Mouse (Mus musculus) neural tube, embryonic 12.5 days (tissue): ENCODE measurements at regions not wholly inside any gene's neighbourhood (a gene's known extent, or its start where the extent isn't known, plus 50 kb on each side); places are given as distances from the start of the nearest gene placed in this dataset.
A peak's percentile ranks its signal among the peaks of the same experiment; 100 is the strongest.

Experiments
- ATAC-seq: fragments of 200-750 bp; cut with Nextera tagmentation; 2 replicates; pipeline ENCODE4 v1.8.0; 2017; ENCODE audit warnings: low read depth, mild to moderate bottlenecking, moderate TSS enrichment, moderate library complexity; ENCODE audit not compliant: low FRiP score
- H3K27ac ChIP-seq: fragments of 300-500 bp; sonication (generic); 2 replicates; pipeline ENCODE4 v1.5.1; 2016
- H3K27me3 ChIP-seq: fragments of 300-500 bp; sonication (generic); replicated peaks from 2 replicates; pipeline ENCODE4 v1.6.1; 2016; ENCODE audit warnings: mild to moderate bottlenecking
- H3K36me3 ChIP-seq: fragments of 300-500 bp; sonication (generic); 2 replicates; pipeline ENCODE4 v1.6.1; 2016; ENCODE audit warnings: mild to moderate bottlenecking
- H3K4me1 ChIP-seq: fragments of 300-500 bp; sonication (generic); 2 replicates; pipeline ENCODE4 v1.6.1; 2016
- H3K4me2 ChIP-seq: fragments of 300-500 bp; sonication (generic); replicated peaks from 2 replicates; pipeline ENCODE4 v1.6.1; 2016; ENCODE audit warnings: mild to moderate bottlenecking
- H3K4me3 ChIP-seq: fragments of 300-500 bp; sonication (generic); 2 replicates; pipeline ENCODE4 v1.5.1; 2016
- H3K9ac ChIP-seq: fragments of 300-500 bp; sonication (generic); 2 replicates; pipeline ENCODE4 v1.6.1; 2016; ENCODE audit warnings: mild to moderate bottlenecking
- H3K9me3 ChIP-seq: fragments of 300-500 bp; sonication (generic); 2 replicates; pipeline ENCODE4 v1.6.1; 2016; ENCODE audit warnings: mild to moderate bottlenecking
- WGBS: fragments of 180-500 bp; shearing (Covaris S2); methylation state at CpG from one replicate; pipeline ENCODE4 v1.1.7; 2016; 5-methylcytosine and 5-hydroxymethylcytosine counted together

GRCm38 (mm10) chr13:60123964-60124363, 53.2 kb downstream of the Gas1 start:
- ATAC-seq: no peak
- Histone ChIP-seq H3K4me3 (no peak overlapping the region), H3K27me3 (no peaks in the 10 kb centered on the region; the same call in 1 of the 2 replicates), H3K36me3 (no peaks in the 10 kb centered on the region), H3K4me2 (peak overlapping the region; percentile 4), H3K9ac (no peak overlapping the region), H3K9me3 (no peaks in the 10 kb centered on the region), H3K4me1 (peaks cover 56% of the 10 kb centered on the region), H3K27ac (no peak overlapping the region)
- under 1% methylated on average over 4 of the region's 4 CpGs for WGBS

- peak; percentile 35 for ATAC-seq
- Histone ChIP-seq H3K27me3 (no peaks in the 10 kb centered on the region; the same call in 1 of the 2 replicates), H3K4me1 (peaks cover 56% of the 10 kb centered on the region), H3K36me3 (no peaks in the 10 kb centered on the region), H3K4me2 (peak overlapping the region; percentile 49), H3K9me3 (0 out of 2 replicates have a peak, but pooled peaks cover 6% of the 10 kb centered on the region), H3K9ac (no peak overlapping the region), H3K27ac (peak overlapping the region; percentile 32; the same call in 1 of the 2 replicates), H3K4me3 (no peak overlapping the region)
- WGBS: 4% methylated on average over 6 of the region's 6 CpGs
These were observed 54.0 kb downstream of the Gas1 start for GRCm38 (mm10) chr13:60123174-60123587.

- 13% methylated on average over 29 of the region's 29 CpGs for WGBS
- ATAC-seq: 0 out of 2 replicates have a peak, but pooled peaks have one; percentile 2
- Histone ChIP-seq H3K9ac (no peak overlapping the region), H3K27me3 (no peaks in the 10 kb centered on the region; the same call in 1 of the 2 replicates), H3K36me3 (no peaks in the 10 kb centered on the region), H3K4me1 (peaks cover 53% of the 10 kb centered on the region), H3K9me3 (0 out of 2 replicates have a peak, but pooled peaks cover 6% of the 10 kb centered on the region), H3K4me3 (no peak overlapping the region), H3K4me2 (peak overlapping the region; percentile 49), H3K27ac (peak overlapping the region; percentile 32; the same call in 1 of the 2 replicates)
These were observed 54.6 kb downstream of the Gas1 start for GRCm38 (mm10) chr13:60122341-60123173.

GRCm38 (mm10) chr13:60111465-60111864, 65.7 kb downstream of the Gas1 start:
- Histone ChIP-seq H3K9me3 (no peaks in the 10 kb centered on the region), H3K9ac (no peak overlapping the region), H3K4me3 (no peak overlapping the region), H3K36me3 (no peaks in the 10 kb centered on the region), H3K4me2 (no peak overlapping the region), H3K27me3 (no peaks in the 10 kb centered on the region), H3K4me1 (peaks cover 15% of the 10 kb centered on the region), H3K27ac (no peak overlapping the region)
- 87% methylated on average over 2 of the region's 2 CpGs for WGBS
- ATAC-seq: no peak

GRCm38 (mm10) chr13:60110079-60110846, 66.9 kb downstream of the Gas1 start:
- Histone ChIP-seq H3K9me3 (no peaks in the 10 kb centered on the region), H3K4me1 (peaks cover 15% of the 10 kb centered on the region), H3K27ac (no peak overlapping the region), H3K4me3 (no peak overlapping the region), H3K9ac (no peak overlapping the region), H3K36me3 (no peaks in the 10 kb centered on the region), H3K4me2 (peak overlapping the region; percentile 44), H3K27me3 (no peaks in the 10 kb centered on the region)
- ATAC-seq: peak; percentile 77
- whole genome bisulfite sequencing: 3% methylated on average over 10 of the region's 11 CpGs

- no peak for ATAC-seq
- Histone ChIP-seq H3K9ac (no peak overlapping the region), H3K9me3 (no peaks in the 10 kb centered on the region), H3K4me3 (no peak overlapping the region), H3K36me3 (no peaks in the 10 kb centered on the region), H3K4me2 (no peak overlapping the region), H3K27me3 (no peaks in the 10 kb centered on the region), H3K4me1 (peaks cover 6% of the 10 kb centered on the region), H3K27ac (no peak overlapping the region)
- WGBS: 92% methylated on average over 9 of the region's 9 CpGs
These were observed 71.9 kb downstream of the Gas1 start for GRCm38 (mm10) chr13:60105286-60105685.

GRCm38 (mm10) chr13:60101651-60102050, 75.5 kb downstream of the Gas1 start:
- Histone ChIP-seq H3K9ac (no peak overlapping the region), H3K27me3 (no peaks in the 10 kb centered on the region), H3K9me3 (peaks cover 5% of the 10 kb centered on the region; the same call in 1 of the 2 replicates), H3K4me1 (0 out of 2 replicates have a peak, but pooled peaks cover 5% of the 10 kb centered on the region), H3K27ac (no peak overlapping the region), H3K4me2 (no peak overlapping the region), H3K36me3 (no peaks in the 10 kb centered on the region), H3K4me3 (no peak overlapping the region)
- ATAC-seq: no peak
- WGBS: 70% methylated on average over 4 of the region's 4 CpGs

- H3K9me3 ChIP-seq: peaks cover 5% of the 10 kb centered on the region; the same call in 1 of the 2 replicates
- H3K9ac ChIP-seq: no peak overlapping the region
- 73% methylated on average over 12 of the region's 12 CpGs for WGBS
- no peak overlapping the region for H3K27ac ChIP-seq
- no peak overlapping the region for H3K4me2 ChIP-seq
- no peak overlapping the region for H3K4me3 ChIP-seq
- 0 out of 2 replicates have a peak, but pooled peaks cover 5% of the 10 kb centered on the region for H3K4me1 ChIP-seq
- no peak for ATAC-seq
- no peaks in the 10 kb centered on the region for H3K27me3 ChIP-seq
- no peaks in the 10 kb centered on the region for H3K36me3 ChIP-seq
These were observed 76.7 kb downstream of the Gas1 start for GRCm38 (mm10) chr13:60100130-60101112.

GRCm38 (mm10) chr13:60099469-60100129, 77.6 kb downstream of the Gas1 start:
- no peak for ATAC-seq
- WGBS: 59% methylated on average over 14 of the region's 14 CpGs

GRCm38 (mm10) chr13:60098394-60098793, 78.8 kb downstream of the Gas1 start:
- ATAC-seq: no peak
- Histone ChIP-seq H3K36me3 (no peaks in the 10 kb centered on the region), H3K9ac (no peak overlapping the region), H3K27me3 (no peaks in the 10 kb centered on the region), H3K27ac (no peak overlapping the region), H3K4me2 (no peak overlapping the region), H3K9me3 (peaks cover 5% of the 10 kb centered on the region; the same call in 1 of the 2 replicates), H3K4me1 (0 out of 2 replicates have a peak, but pooled peaks cover 5% of the 10 kb centered on the region), H3K4me3 (no peak overlapping the region)
- WGBS: 73% methylated on average over 3 of the region's 3 CpGs

More at GRCm38 (mm10) chr13:60099469-60100129, 77.6 kb downstream of the Gas1 start:
- H3K27ac ChIP-seq: no peak overlapping the region
- H3K36me3 ChIP-seq: no peaks in the 10 kb centered on the region
- H3K4me3 ChIP-seq: no peak overlapping the region
- no peaks in the 10 kb centered on the region for H3K27me3 ChIP-seq
- H3K4me1 ChIP-seq: 0 out of 2 replicates have a peak, but pooled peaks cover 5% of the 10 kb centered on the region
- no peak overlapping the region for H3K4me2 ChIP-seq
- no peak overlapping the region for H3K9ac ChIP-seq
- H3K9me3 ChIP-seq: peaks cover 5% of the 10 kb centered on the region; the same call in 1 of the 2 replicates

- H3K4me2 ChIP-seq: no peak overlapping the region
- no peak overlapping the region for H3K4me3 ChIP-seq
- 0 out of 2 replicates have a peak, but pooled peaks cover 5% of the 10 kb centered on the region for H3K4me1 ChIP-seq
- no peak overlapping the region for H3K27ac ChIP-seq
- no peaks in the 10 kb centered on the region for H3K27me3 ChIP-seq
- no peaks in the 10 kb centered on the region for H3K36me3 ChIP-seq
- H3K9me3 ChIP-seq: peaks cover 5% of the 10 kb centered on the region; the same call in 1 of the 2 replicates
- no peak overlapping the region for H3K9ac ChIP-seq
- WGBS: 50% methylated on average over 6 of the region's 6 CpGs
- no peak for ATAC-seq
These were observed 79.4 kb downstream of the Gas1 start for GRCm38 (mm10) chr13:60097776-60098175.
